Mouse (Mus musculus): ENCODE results near the gene Pbx3. TPM values are rescaled to one million over a fixed set of nuclear protein-coding genes. Genes with fewer than 3 reads are reported as not detected.

Gene Pbx3
- total and polyA plus RNA-seq, 3 experiments, result 67.5 to 95.6 (median 84.0) TPM

DNA sequence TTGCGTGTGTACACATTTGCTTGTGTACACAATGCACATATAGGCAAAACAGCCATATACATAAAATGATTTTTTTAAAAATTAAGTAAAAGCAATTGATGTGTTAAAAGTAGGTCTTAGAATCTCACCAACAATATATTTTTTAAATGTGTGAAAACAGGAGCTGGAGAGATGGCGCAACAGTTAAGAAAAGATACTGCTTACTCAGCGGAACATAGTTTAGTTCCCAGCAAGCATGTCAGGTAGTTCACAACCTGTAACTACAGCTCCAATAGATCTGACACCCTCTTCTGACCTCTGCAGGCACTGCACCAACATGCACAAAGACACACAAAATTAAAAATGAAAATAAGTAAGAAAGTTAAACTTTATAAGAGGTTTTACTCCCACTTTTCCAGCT, 74.7 kb downstream of the Pbx3 start:
- DNase-seq, result no peak

DNA sequence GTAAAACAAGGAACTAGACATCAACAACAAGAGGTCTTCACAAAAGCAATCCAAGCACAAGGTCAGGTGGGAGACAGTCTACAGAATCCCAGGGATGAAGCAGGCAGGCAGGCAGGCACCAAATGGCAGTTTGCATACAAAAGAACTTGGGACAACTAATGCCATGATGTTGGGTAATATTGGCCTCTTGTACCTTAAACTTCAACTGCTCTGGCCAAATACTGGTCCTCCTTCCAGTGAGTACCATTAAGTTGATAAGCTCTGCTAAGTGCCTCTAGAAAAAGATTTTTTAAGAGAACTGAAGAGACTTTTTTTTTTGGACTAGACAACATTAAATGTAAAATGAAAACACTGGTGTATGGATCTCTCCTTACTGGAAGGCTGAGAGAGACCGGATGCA, 83.2 kb downstream of the Pbx3 start:
- DNase-seq, result no peak

DNA sequence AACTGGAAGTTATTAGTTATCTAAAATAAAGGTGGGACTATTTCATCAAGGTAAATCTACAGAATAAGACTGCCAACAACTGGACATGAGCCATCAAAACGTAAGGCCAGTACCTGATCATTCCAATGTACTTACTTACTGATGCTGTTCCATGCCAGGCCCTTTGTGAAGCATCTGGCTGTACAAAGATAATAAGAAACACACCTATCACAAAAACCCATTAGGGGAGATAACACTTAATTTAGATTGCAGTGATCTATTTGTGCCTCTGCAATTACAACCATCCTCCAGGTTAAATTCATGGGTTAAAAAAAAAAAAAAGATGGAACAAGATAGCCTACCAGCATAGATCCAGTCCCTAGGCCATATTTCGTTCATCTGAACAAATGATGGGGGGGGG, 88.7 kb downstream of the Pbx3 start:
- DNase-seq, result no peak

DNA sequence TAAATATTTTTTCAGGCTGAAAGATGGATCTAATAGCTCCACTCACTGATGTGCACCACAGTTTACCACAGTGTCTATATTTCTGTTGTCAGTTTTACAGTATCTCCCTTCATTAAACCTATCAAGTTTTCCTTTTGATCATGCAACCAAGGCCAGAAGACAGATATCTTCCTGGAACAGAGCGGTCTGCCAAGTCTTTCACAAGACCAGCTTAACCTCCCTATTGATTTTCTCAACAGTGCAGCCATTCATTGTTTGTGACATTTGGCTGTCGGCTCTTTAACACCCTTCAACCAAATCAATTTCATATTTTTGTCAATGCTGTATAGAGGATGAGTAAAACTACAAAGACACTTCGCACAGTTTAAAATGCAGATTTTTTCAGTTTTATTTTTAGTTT, 91.9 kb downstream of the Pbx3 start:
- peak; percentile 39 for DNase-seq

DNA sequence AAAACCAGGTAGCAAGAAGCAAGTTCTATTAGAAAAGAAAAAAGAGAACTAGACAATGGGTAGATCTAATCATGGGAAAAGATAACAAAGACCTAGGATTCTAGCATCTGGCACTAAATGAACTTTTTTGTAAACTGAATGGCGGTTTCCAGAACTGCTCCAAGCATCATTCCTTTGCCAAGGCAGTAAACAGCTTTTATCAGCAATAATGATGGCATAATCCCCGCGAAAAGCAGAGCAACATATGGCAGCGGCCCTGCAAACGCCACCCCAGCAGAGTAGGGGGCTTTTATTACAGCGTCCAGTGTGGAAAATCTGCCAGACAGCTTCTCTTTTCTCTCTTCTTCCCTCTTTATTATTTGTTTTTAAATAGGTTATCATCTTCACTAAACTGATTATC, 93.2 kb downstream of the Pbx3 start:
- no peak for DNase-seq

DNA sequence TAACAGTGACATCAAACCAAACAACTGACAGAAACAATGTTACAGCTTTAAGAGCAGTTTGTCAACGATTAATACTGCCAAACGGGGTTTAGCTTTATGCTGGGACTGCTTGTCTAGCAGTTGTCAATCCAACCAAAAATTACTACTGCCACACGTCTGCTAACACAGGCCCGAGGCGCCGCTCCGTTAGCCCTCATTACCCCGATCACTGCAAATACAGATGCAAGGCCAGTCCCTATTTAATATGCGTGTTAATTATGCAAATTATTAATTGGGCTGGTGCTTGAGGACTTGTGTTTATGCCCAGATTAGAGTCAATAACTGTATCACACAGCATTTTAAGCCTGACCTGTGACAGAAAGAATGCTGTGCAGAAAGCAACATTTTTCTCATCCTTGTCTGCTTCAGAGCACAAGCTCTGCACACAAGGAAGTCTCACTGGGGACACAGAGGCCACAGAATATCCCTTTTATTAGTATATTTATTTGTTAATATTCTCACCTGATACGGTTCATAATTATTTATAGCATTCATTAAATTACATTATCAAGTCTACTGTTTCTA, 97.2 kb downstream of the Pbx3 start:
- DNase-seq, result no peak

DNA sequence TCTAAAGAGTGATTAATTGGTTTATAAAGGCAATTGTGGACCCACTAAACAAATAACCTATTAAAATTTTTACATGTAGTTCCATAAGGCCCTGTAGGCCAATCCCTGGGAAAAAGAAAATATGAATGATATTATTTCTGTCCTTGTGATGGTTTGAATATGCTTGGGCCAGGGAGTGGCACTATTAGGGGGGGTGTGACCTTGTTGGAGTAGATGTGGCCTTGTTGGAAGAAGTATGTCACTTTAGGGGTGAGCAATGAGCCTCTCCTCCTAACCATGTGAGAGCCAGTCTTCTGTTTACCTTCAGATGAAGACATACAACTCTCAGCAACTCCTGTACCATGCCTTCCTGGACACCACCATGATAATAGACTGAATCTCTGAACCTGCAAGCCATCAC, 110.9 kb downstream of the Pbx3 start:
- DNase-seq, result peak; percentile 52

DNA sequence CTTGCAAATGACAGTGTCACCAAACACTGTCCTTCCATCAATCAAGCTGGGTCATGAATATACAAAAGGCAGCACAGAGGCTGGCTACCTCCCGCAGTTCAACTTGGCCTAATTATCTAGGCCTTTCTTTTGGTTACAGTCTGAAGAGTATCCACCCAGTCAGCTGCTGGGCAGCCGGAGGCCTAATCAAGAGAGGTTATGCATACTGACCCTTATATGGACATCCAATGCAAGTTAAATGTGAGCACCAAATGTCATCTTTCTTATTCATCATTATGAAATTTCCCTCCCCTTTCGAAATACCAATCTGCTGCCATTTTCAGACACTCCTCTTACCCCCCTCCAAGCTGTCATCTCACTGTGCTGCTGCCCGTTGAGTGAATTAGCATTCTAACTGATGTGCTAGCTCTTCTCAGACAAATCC, 112.3 kb downstream of the Pbx3 start:
- no peak for DNase-seq

DNA sequence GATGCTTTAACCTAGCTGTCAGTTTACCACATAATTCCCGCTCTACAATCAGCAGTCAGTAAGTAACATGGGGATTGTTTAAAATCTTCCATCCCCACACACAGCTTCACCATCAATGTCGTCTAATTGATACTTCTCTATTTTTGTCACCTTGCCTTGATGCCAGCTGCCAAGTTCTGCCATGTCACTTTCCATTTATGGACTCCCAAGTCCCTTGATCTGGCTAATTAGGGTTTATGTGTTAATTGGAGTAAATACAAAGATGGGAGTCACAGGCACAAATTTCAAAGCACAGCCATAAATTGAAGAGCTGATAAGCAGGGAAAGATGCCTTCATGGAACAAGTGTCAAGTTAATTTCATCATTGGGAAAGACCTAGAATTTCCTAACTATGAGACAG, 114.7 kb downstream of the Pbx3 start:
- DNase-seq, result no peak

DNA sequence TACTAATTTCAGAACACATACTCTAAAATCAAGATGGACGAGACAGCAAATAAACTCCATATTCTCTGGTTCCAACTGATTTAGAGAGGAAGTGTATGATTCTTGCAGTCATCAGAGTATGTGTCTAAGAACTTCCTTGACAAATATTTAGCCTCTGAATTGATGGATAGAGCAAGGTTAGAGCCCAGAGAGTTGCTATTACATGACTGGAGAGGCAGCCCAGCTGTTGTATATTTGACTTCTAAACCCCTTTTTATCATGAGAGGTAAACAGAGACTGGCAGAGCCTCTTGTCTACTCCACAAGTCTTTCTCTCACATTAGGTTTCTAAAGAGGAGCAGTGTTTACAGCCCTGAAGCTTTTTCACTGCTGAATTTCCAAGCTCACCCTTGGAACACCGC, 115.3 kb downstream of the Pbx3 start:
- DNase-seq, result no peak

DNA sequence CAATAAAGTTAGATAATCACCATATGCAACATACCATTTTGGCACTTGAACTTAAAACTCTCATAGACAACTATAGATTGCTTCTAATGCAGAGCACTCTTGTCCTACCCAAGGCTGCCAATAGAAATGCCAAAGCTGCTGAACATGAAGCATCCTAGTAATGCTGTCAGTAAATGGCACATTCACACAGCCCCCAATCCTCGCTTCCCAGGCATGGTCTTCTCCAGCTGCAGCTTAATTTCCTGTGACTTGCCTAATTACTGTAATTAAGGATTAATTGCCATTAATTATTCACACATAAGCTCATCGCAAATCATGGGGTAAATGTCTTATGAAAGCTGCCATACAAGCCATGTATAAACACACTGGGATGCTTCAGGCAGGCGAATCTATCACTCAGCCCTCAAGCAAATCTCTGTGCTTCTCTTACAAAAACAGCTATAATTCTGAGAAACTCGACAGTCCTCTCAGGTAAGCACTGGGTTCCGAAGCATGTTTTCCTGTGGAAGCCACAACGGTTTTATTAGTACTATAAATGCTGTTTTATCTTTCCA, 116.9 kb downstream of the Pbx3 start:
- no peak for DNase-seq

DNA sequence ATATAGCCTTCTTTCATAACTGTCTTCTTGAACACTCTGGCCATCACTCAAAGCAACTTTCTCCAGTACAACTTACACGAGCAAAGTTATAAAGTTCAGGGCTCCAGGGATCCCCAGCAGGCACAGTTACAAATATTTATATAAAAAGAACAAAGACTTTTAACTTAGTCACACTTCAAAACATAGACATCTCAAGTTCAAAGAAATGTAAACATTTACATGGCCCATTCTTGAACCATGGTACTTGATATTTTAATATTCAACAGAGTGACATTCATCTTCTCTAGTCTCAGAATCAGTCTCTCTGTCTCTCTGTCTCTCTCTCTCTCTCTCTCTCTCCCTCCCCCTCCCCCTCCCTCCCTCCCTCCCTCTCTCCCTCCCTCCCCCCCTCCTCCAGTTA, 119.3 kb downstream of the Pbx3 start:
- DNase-seq, result no peak

DNA sequence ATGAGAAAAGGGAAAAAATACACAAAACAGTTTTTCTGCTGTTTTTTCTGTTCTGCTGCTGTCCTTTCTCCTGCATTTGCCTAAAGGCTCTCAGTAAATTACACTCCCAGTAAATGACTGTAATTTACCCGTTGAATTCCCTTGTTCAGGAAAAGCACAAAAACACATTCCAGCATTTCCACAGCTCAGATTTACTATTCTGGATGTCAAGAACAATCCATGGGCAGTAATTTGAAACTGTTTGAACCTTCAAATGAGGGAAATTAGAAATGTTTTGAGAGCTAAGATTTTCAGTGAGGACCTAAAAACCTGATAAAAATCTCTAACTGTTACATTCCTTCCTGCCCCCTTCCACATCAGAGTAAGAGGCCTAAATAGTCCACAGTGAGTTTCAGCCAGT, 119.8 kb downstream of the Pbx3 start:
- no peak for DNase-seq

DNA sequence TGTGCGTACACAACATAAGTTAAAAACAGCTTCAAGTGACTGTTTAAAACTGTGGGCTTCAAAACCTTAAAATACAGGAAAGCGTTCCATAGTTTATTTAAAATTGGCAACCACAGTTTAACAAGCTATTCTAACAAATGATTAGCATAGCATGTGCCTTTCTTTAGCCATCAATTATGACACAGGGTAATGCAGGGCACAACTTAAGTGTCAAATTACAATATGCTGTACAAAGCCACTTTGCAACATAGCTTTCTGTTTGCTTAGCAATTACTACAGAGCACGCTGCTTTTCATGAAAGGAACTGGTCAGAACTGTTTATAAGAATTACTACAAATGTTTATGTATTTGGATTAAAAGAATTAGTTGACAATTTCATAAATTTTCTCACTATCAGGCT, 120.7 kb downstream of the Pbx3 start:
- no peak for DNase-seq

DNA sequence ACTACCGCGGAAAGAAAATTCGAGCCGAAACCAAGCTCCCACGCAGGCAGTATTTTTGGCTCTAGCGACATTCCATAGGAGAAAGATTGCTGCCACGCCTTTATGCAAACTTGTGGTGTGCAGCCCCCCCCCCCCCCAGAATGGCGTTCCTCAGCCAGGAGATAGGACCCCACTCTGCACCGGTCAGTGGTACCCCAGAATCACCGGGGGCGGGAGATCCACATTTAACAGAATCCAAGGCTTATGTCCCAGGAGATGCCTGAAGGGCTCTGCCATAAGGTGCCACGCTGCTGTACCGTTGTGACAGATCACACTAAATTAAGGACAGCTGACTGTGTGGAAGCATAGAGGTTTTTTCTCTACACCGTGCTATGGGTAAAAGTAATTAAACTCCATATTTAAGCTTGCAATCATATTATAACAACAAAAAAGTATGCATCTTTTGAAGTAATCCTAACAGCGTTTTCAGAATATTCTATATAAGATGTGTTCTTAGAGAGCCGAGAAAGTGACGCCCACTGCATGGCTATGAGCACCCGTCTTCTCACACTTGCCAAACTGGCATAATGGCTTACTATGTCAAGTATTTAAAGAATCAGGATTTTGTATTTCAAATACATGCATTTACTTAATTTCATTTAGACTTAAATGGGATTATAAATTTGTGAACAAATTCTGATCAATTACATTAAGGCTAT, 122.8 kb downstream of the Pbx3 start:
- no peak for DNase-seq

DNA sequence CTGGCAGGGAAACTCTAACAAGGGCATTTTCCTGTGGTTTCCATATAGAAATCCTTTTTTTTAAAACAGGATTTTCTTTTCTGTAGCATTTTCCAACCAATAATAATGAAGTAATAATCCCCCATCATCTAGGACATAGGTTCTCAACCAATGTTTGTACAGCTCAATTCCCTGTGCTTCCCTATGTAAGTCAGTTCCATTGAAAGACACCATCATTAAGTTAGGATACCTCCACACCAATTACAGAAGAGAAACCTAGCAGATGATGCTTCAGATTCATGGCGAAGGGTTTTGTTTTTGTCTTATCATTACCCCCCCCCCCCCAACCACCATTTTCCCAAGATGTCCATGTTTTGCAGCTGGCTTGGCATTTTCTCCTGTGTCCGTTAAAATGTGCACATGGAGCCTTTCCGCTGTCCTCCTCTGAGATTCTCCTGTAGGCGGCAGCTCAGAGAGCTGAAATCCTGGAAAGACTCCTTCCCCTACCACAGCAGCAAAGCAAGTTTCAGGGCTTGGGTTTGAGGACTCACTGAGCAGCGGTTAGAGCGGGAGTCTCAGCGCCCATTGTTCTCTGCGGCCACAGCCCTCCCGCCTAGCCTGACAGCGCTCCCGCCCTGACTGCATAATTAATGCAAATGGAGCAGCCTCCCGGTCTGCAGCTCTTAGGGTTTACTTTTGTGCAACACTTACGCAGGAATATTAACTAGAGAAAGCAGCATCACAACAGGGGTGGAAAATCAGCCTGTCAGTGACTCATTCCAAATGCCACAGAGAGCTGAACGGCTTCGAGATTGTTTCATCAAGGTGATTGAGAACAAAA, 123.6 kb downstream of the Pbx3 start:
- DNase-seq, result peak; percentile 77

DNA sequence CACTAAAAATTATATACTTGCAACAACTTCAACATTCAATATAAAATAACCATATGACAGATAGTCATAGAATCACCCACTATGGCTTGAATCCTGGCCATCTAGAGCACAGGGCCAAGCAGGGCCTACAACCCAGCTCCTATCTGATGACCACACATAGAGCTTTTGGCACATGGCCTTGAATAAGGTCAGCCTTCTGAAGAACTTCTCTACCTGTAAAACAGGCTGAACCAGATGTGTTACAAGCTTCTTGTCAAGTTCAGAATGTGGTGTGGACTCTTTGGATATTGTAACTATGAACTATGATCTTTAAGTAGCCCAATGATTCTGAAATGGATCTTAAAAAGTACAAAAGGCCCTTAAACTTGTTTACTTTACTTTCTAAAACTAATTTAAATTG, 132.1 kb downstream of the Pbx3 start:
- no peak for DNase-seq

DNA sequence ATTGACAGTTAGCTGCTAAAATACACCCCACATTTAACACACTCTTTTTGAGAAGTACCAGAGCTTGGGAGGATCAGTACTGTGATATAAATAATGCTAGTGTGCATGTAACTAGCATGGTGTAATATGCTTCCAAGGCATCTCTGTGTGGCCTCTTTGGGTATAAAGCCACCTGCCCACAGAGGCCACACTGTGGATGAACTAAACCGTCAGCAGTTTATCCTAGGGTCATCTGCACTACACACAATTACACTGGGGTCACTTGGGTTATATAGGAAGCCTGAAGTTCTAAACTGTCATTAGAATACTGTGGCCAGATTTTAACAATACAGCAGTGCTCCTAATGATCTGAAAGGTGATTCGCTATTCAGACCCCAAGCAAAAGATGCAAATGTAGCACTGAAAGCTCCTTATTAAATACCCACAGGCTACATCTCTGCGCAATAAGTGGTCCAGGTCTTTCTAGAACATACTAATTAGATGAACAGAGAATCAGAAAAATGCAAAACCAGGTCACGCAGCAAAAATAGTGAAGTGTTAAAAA, 133.6 kb downstream of the Pbx3 start:
- DNase-seq, result no peak

DNA sequence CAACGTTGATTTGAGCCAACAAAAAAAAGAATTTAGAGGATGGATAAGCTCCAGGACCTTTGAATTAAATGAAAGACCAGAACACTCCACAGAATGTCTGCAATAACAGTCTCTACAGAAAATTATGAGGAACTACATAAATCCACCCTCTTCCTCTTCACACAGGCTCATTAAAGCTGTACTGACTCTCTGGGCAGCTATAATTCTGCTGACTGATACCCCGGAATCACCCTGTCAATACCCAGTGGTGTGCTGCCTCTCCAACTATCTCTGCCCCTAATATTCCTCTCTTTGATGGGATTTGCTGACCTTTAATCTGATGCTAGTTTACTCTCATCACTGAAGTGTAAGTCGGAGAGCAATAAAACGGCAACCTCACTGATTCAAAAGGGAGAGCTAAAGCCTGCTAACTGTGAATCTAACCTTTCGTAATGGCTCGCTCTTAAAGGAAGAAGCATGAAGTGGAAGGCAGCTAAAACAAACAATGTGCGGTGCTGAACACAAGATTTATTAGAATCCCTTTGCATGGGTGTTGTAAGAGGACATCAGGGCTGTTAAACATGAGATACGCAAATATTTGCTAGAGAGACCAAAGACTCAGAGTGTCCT, 137.4 kb downstream of the Pbx3 start:
- DNase-seq, result no peak

DNA sequence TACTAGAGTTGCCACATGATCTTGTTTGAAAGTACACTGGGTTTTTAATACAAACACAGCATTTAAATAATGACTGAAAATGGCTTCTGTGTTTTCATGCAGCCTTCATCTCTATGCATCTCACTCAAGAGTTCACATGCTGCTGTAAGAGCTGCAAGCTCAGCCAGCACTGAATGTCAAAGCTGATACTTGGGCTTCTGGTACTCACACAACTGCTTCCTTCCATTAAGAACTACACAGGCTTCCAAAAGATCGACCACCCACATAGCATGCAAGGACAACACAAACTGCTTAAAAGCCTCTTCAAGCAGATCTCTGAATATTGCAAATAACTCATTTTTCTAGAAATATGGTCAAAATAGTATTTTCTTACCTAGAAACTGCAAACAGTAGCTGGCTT, 138.7 kb downstream of the Pbx3 start:
- DNase-seq, result no peak

DNA sequence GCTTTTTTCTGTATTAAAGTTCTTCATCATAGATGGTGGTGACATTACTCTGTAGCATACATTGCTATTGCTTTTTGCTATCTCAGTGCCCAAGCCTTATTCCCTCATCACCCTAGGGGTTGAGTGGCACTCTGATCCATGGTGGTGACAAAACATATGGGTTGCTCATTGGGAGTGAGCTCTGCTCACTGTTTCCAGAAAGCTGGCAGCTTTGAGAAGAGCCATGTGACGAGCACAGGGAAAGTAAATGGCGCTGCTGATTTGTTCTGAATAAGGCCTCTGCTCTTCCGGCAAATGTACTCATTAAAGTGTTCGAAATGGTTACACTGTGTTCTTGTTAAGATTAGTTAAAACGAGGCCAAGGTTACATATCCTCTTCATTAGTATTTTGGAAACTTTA, 139.7 kb downstream of the Pbx3 start:
- no peak for DNase-seq

DNA sequence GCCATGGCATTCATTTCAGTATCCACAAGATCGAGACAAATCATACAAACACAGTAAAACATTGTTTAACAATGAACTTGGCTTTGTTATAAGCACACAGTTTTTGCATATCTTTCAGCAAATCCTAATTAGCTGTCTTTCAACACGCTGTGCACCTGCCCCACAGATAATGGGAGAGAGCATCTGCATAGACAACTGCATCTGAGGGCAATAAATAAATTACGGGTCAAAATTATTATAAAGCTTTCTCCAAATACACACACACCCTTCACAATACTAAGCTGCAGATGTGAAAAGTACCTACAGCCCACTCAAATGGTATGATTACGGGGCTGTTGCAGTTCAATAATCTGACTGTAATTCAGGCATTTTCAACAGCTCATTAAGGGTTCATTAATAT, 145.3 kb downstream of the Pbx3 start:
- DNase-seq, result no peak

Measured in adrenal gland, adult 2 months (tissue).